Mouse (Mus musculus) embryo, embryonic 11 days (tissue): ENCODE data around the gene Drd4.
A peak's percentile ranks its signal among the peaks of the same experiment; 100 is the strongest.

Experiments used
- DNase-seq: peaks from one replicate; pipeline ENCODE4 v3.0.0-alpha.2; 2015

Drd4 gene

GRCm38 (mm10) chr7:141335682-141336081 is 43.9 kb downstream of the Drd4 start:
- no peak for DNase-seq

DNA sequence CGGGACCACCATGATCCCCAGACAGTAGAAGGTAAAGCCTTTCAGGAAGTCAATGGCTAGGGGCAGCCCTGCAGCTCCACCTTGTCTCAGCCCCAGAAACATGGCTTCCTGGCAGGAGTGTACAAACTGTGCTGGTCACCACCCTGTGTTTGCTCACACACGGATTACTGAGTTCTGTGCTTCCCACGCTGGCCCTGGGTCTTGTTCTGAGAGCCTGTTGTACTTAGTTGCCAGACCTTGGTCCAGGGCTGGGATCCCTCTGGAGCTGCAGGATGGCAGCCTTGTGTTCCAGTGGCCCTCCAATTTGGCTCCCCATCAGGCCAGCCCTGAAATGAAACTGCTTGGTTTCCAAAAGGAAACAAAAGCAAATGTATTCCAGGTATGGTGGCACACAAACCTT is 44.5 kb downstream of the Drd4 start:
- DNase-seq: no peak

- no peak for DNase-seq
Observed at GRCm38 (mm10) chr7:141337716-141338416, 46.1 kb downstream of the Drd4 start.

DNA sequence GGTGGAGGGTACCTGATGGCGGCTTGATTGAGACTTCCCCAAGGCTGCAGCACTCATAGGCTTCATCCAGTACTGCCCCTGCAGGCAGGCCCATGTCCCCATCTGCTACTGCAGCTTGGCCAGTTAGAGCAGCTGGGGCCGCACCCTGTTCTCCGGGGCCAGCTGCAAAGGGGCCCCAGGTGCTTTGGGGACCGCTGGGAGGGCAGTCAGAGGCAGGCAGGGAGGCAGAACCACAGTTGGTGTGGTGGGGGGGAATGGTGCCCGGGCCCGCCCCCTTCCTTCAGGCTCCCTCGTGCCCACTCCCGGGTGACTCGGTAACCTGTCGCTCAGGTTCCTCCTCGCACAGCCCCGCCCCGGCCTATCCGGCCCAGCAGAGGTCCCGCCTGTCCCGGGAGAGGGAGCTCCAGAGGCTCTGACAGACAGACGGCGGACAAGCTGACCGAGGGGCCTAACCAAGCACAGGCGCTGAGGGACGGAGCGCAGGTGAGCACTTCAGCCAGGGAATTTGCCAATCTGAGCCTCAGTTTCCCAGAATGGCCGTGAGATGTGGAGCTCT is 46.8 kb downstream of the Drd4 start, which contains the start of gene Eps8l2:
Eps8l2 (plus strand) TSS at position 305 of the 556 bp plus-strand sequence.
- DNase-seq: peak; percentile 41

- DNase-seq: no peak
Observed at GRCm38 (mm10) chr7:141339215-141339920, 47.6 kb downstream of the Drd4 start.

DNA sequence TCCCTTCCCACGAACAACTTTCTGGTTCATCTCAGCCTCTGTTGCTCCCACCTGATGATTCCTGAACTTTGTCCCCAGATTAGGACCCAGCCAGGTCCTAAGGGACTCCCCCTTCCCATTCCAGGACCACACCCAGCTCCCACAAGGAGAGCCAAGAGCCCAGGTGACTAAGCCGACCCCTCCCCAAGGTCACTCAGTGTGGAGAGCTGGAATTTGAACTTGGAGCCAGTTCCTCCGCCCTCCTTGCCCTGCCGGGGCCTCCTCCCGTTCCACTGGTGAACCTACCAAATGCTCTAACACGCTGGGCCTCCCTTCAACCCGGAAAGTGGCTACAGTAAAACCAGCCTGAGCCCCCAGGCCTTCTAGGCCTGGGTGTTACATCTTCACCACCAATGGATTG is 48.2 kb downstream of the Drd4 start:
- no peak for DNase-seq

GRCm38 (mm10) chr7:141340476-141340875 is 48.7 kb downstream of the Drd4 start:
- DNase-seq: no peak

GRCm38 (mm10) chr7:141341689-141342226 is 50.0 kb downstream of the Drd4 start:
- DNase-seq: no peak

DNA sequence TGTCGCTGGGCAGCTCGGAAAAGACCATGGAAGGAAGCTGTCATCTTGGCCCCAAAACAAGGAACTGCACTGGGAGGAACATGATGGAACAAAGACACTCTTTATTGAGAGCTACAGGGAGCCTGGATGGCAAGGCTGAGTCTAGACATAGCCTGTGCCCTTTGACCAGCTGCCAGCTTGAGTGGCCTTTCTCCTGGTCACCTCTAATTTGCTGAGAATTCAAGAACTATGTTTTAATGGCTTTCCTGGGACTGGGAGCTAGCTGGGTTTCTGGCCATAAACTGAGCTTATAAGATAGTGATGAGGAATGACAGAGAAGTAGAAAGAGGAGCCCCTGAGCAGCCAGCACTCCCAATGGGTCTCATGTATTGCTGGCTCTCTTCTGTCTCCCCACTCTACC is 51.4 kb downstream of the Drd4 start:
- DNase-seq: no peak

GRCm38 (mm10) chr7:141343696-141344095 is 51.9 kb downstream of the Drd4 start:
- no peak for DNase-seq

DNA sequence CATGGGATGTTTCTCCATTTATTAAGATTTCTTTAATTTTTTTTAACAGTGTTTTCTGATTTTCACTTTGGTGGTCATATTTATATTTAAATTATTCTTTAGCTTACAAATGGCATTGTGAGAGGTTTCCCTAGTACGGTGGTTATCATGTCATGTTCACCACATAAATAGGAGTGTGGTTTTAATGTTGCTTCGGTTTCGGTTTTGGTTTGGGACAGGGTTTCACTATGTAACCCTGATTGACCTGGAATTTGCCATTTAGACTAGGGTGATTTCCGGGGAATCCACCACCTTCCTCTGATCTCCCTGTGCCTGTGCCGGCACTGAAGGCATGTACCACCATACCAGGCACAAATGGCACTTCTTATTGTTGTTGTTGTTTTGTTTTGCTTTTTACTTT is 53.0 kb downstream of the Drd4 start:
- DNase-seq: no peak
